Mouse (Mus musculus) embryonic facial prominence, embryonic 14.5 days (tissue): ENCODE measurements around the gene 2510039O18Rik. TPM values are rescaled to one million over a fixed set of nuclear protein-coding genes. Genes with fewer than 3 reads are reported as not detected.

Source experiments
- ATAC-seq: fragments of 200-750 bp; cut with Nextera tagmentation; 2 replicates; pipeline ENCODE4 v1.8.0; 2017; ENCODE audit warnings: low read depth, moderate number of reproducible peaks, moderate TSS enrichment
- DNase-seq: peaks from one replicate; pipeline ENCODE4 v3.0.0-alpha.2; 2015; ENCODE audit warnings: low spot score
- H3K27ac ChIP-seq: fragments of 300-500 bp; sonication (generic); replicated peaks from 2 replicates; pipeline ENCODE4 v1.5.1; 2014; ENCODE audit warnings: low read depth, mild to moderate bottlenecking, low read length, moderate library complexity
- H3K27me3 ChIP-seq: fragments of 300-500 bp; sonication (generic); replicated peaks from 2 replicates; pipeline ENCODE4 v1.6.1; 2014; ENCODE audit warnings: low read length; ENCODE audit not compliant: control insufficient read depth, insufficient read depth
- H3K36me3 ChIP-seq: fragments of 300-500 bp; sonication (generic); 2 replicates; pipeline ENCODE4 v1.6.1; 2014; ENCODE audit warnings: low read length, mixed read lengths; ENCODE audit not compliant: control insufficient read depth, insufficient read depth
- H3K4me1 ChIP-seq: fragments of 300-500 bp; sonication (generic); 2 replicates; pipeline ENCODE4 v1.6.1; 2014; ENCODE audit warnings: antibody characterized with exemption, low read length; ENCODE audit not compliant: control insufficient read depth, insufficient read depth
- H3K4me2 ChIP-seq: fragments of 300-500 bp; sonication (generic); 2 replicates; pipeline ENCODE4 v1.6.1; 2014; ENCODE audit warnings: low read depth, mild to moderate bottlenecking, low read length, moderate library complexity, mixed read lengths
- H3K4me3 ChIP-seq: fragments of 300-500 bp; sonication (generic); 2 replicates; pipeline ENCODE4 v1.5.1; 2014; ENCODE audit warnings: low read depth, mild to moderate bottlenecking, low read length
- H3K9ac ChIP-seq: fragments of 300-500 bp; sonication (generic); 2 replicates; pipeline ENCODE4 v1.6.1; 2014; ENCODE audit warnings: low read depth, mild to moderate bottlenecking, low read length, moderate library complexity, mixed read lengths
- H3K9me3 ChIP-seq: fragments of 300-500 bp; sonication (generic); 2 replicates; pipeline ENCODE4 v1.6.1; 2016; ENCODE audit warnings: low read length; ENCODE audit not compliant: control insufficient read depth
- WGBS: fragments of 180-500 bp; shearing (Covaris S2); extraction: QIAGEN DNeasy Blood & Tissue Kit; methylation state at CpG from one replicate; pipeline ENCODE4 v1.1.7; 2014; 5-methylcytosine and 5-hydroxymethylcytosine counted together
- polyA plus RNA-seq: library from polyadenylated mRNA; unstranded; fragments of >200 nt; fragmentation: Nextera tagmentation; extraction: Ambion mirVana; gene quantifications from 2 replicates; pipeline ENCODE4 v1.2.1, GENCODE M21; 2014

Gene 2510039O18Rik
- polyA plus RNA-seq, 1 experiment from 2014 or later, result 23.0 TPM

GRCm38 (mm10) chr4:147905090-147905659, 35.5 kb upstream of the 2510039O18Rik start:
- ATAC-seq (no peak; the same call in 1 of the 2 replicates), DNase-seq (no peak)
- Histone ChIP-seq H3K4me1 (peaks cover 11% of the 10 kb centered on the region), H3K27me3 (no peaks in the 10 kb centered on the region), H3K36me3 (peaks cover 25% of the 10 kb centered on the region), H3K27ac (no peak overlapping the region), H3K4me3 (peak overlapping the region; percentile 81), H3K9ac (peak overlapping the region; percentile 91), H3K4me2 (peak overlapping the region; percentile 68), H3K9me3 (no peaks in the 10 kb centered on the region)
- under 1% methylated on average over 8 of the region's 8 CpGs for WGBS

- Histone ChIP-seq H3K4me2 (no peak overlapping the region), H3K27me3 (no peaks in the 10 kb centered on the region), H3K9ac (no peak overlapping the region), H3K9me3 (no peaks in the 10 kb centered on the region), H3K4me3 (no peak overlapping the region), H3K27ac (no peak overlapping the region), H3K4me1 (peaks cover 11% of the 10 kb centered on the region), H3K36me3 (peaks cover 29% of the 10 kb centered on the region)
- WGBS, result 72% methylated on average over 5 of the region's 5 CpGs
- no peak for ATAC-seq
- peak; percentile 7 for DNase-seq
These were observed 34.5 kb upstream of the 2510039O18Rik start for GRCm38 (mm10) chr4:147906230-147906629.

GRCm38 (mm10) chr4:147909486-147909885, 31.2 kb upstream of the 2510039O18Rik start:
- DNase-seq (no peak), ATAC-seq (no peak)
- peaks cover 36% of the 10 kb centered on the region for H3K36me3 ChIP-seq
- no peak overlapping the region for H3K9ac ChIP-seq
- H3K4me1 ChIP-seq, result peaks cover 3% of the 10 kb centered on the region; the same call in 1 of the 2 replicates
- no peak overlapping the region for H3K4me3 ChIP-seq
- H3K27me3 ChIP-seq, result no peaks in the 10 kb centered on the region
- no peak overlapping the region for H3K4me2 ChIP-seq
- WGBS, result 82% methylated on average over 5 of the region's 5 CpGs
- no peak overlapping the region for H3K27ac ChIP-seq
- no peaks in the 10 kb centered on the region for H3K9me3 ChIP-seq

GRCm38 (mm10) chr4:147918459-147919121, 22.1 kb upstream of the 2510039O18Rik start:
- Histone ChIP-seq H3K36me3 (peaks cover 75% of the 10 kb centered on the region), H3K9me3 (no peaks in the 10 kb centered on the region), H3K4me3 (no peak overlapping the region), H3K9ac (no peak overlapping the region), H3K27me3 (no peaks in the 10 kb centered on the region), H3K4me1 (no peaks in the 10 kb centered on the region), H3K4me2 (no peak overlapping the region), H3K27ac (no peak overlapping the region)
- WGBS, result 56% methylated on average over 7 of the region's 7 CpGs
- ATAC-seq, result no peak
- DNase-seq, result peak; percentile 58

- Histone ChIP-seq H3K9ac (no peak overlapping the region), H3K4me2 (no peak overlapping the region), H3K9me3 (no peaks in the 10 kb centered on the region), H3K27me3 (no peaks in the 10 kb centered on the region), H3K4me3 (no peak overlapping the region), H3K4me1 (no peaks in the 10 kb centered on the region), H3K27ac (no peak overlapping the region), H3K36me3 (peaks cover 77% of the 10 kb centered on the region)
- DNase-seq (no peak), ATAC-seq (peak; percentile 7; the same call in 1 of the 2 replicates)
- 42% methylated on average over 10 of the region's 10 CpGs for WGBS
These were observed 19.7 kb upstream of the 2510039O18Rik start for GRCm38 (mm10) chr4:147920973-147921372.

GRCm38 (mm10) chr4:147922341-147922740, 18.4 kb upstream of the 2510039O18Rik start:
- Histone ChIP-seq H3K4me1 (no peaks in the 10 kb centered on the region), H3K27ac (no peak overlapping the region), H3K9ac (no peak overlapping the region), H3K4me2 (no peak overlapping the region), H3K27me3 (no peaks in the 10 kb centered on the region), H3K4me3 (no peak overlapping the region), H3K9me3 (no peaks in the 10 kb centered on the region), H3K36me3 (peaks cover 79% of the 10 kb centered on the region)
- DNase-seq (no peak), ATAC-seq (no peak)
- WGBS, result 75% methylated on average over 11 of the region's 11 CpGs

- Histone ChIP-seq H3K9ac (no peak overlapping the region), H3K27ac (no peak overlapping the region), H3K4me1 (no peaks in the 10 kb centered on the region), H3K9me3 (no peaks in the 10 kb centered on the region), H3K4me3 (no peak overlapping the region), H3K27me3 (no peaks in the 10 kb centered on the region), H3K36me3 (peaks cover 83% of the 10 kb centered on the region), H3K4me2 (no peak overlapping the region)
- WGBS, result 33% methylated on average over 8 of the region's 8 CpGs
- ATAC-seq, result peak; percentile 23; the same call in 1 of the 2 replicates
- no peak for DNase-seq
These were observed 13.0 kb upstream of the 2510039O18Rik start for GRCm38 (mm10) chr4:147927705-147928104.

- H3K36me3 ChIP-seq, result peaks cover 81% of the 10 kb centered on the region
- no peak overlapping the region for H3K4me3 ChIP-seq
- H3K4me1 ChIP-seq, result no peaks in the 10 kb centered on the region
- WGBS, result 18% methylated on average over 9 of the region's 9 CpGs
- no peak overlapping the region for H3K9ac ChIP-seq
- ATAC-seq, result no peak
- no peaks in the 10 kb centered on the region for H3K27me3 ChIP-seq
- no peak overlapping the region for H3K27ac ChIP-seq
- no peak for DNase-seq
- H3K4me2 ChIP-seq, result no peak overlapping the region
- no peaks in the 10 kb centered on the region for H3K9me3 ChIP-seq
These were observed 12.6 kb upstream of the 2510039O18Rik start for GRCm38 (mm10) chr4:147928136-147928535.

- Histone ChIP-seq H3K36me3 (peaks cover 76% of the 10 kb centered on the region), H3K27ac (no peak overlapping the region), H3K4me3 (no peak overlapping the region), H3K4me2 (no peak overlapping the region), H3K9me3 (no peaks in the 10 kb centered on the region), H3K27me3 (no peaks in the 10 kb centered on the region), H3K9ac (no peak overlapping the region), H3K4me1 (no peaks in the 10 kb centered on the region)
- no peak for ATAC-seq
- no peak for DNase-seq
- 70% methylated on average over 7 of the region's 7 CpGs for WGBS
These were observed 12.2 kb upstream of the 2510039O18Rik start for GRCm38 (mm10) chr4:147928540-147928939.
